Mouse (Mus musculus) heart, embryonic 13.5 days (tissue): ENCODE data around the gene Ccdc88c. TPM values are rescaled to one million over a fixed set of nuclear protein-coding genes. Genes with fewer than 3 reads are reported as not detected.
"Not testable (repeated sequence)": the region's sequence is repeated elsewhere in the genome, so short reads cannot be mapped to it uniquely, and the experiment has no call there.

Experiments
- ATAC-seq: fragments of 200-750 bp; cut with Nextera tagmentation; 2 replicates; pipeline ENCODE4 v1.8.0; 2017; ENCODE audit warnings: moderate TSS enrichment; ENCODE audit not compliant: insufficient number of reproducible peaks, low FRiP score, low TSS enrichment; ENCODE audit errors: extremely low read depth
- H3K27ac ChIP-seq: fragments of 300-500 bp; sonication (generic); replicated peaks from 2 replicates; pipeline ENCODE4 v1.5.1; 2015; ENCODE audit warnings: moderate library complexity, mild to moderate bottlenecking, inconsistent platforms
- H3K27me3 ChIP-seq: fragments of 300-500 bp; sonication (generic); replicated peaks from 2 replicates; pipeline ENCODE4 v1.6.1; 2015; ENCODE audit warnings: mild to moderate bottlenecking, inconsistent platforms
- H3K36me3 ChIP-seq: fragments of 300-500 bp; sonication (generic); 2 replicates; pipeline ENCODE4 v1.6.1; 2015; ENCODE audit warnings: mild to moderate bottlenecking, inconsistent platforms
- H3K4me1 ChIP-seq: fragments of 300-500 bp; sonication (generic); 2 replicates; pipeline ENCODE4 v1.6.1; 2015; ENCODE audit warnings: inconsistent platforms
- H3K4me2 ChIP-seq: fragments of 300-500 bp; sonication (generic); 2 replicates; pipeline ENCODE4 v1.6.1; 2015; ENCODE audit warnings: inconsistent platforms, mild to moderate bottlenecking, moderate library complexity
- H3K4me3 ChIP-seq: fragments of 300-500 bp; sonication (generic); 2 replicates; pipeline ENCODE4 v1.5.1; 2015; ENCODE audit warnings: moderate library complexity, mild to moderate bottlenecking, inconsistent platforms
- H3K9ac ChIP-seq: fragments of 300-500 bp; sonication (generic); 2 replicates; pipeline ENCODE4 v1.6.1; 2015; ENCODE audit warnings: inconsistent platforms, mild to moderate bottlenecking, moderate library complexity
- H3K9me3 ChIP-seq: fragments of 300-500 bp; sonication (generic); 2 replicates; pipeline ENCODE4 v1.6.1; 2016; ENCODE audit warnings: inconsistent platforms
- WGBS: fragments of 180-500 bp; shearing (Covaris S2); methylation state at CpG from one replicate; pipeline ENCODE4 v1.1.7; 2015; ENCODE audit warnings: mixed read lengths; 5-methylcytosine and 5-hydroxymethylcytosine counted together
- polyA plus RNA-seq: library from polyadenylated mRNA; unstranded; fragments of >200 nt; fragmentation: Nextera tagmentation; extraction: Ambion mirVana; gene quantifications from 2 replicates; pipeline ENCODE4 v1.2.1, GENCODE M21; 2015

Ccdc88c gene
- polyA plus RNA-seq, 1 experiment from 2014 or later, result 1.8 TPM

DNA sequence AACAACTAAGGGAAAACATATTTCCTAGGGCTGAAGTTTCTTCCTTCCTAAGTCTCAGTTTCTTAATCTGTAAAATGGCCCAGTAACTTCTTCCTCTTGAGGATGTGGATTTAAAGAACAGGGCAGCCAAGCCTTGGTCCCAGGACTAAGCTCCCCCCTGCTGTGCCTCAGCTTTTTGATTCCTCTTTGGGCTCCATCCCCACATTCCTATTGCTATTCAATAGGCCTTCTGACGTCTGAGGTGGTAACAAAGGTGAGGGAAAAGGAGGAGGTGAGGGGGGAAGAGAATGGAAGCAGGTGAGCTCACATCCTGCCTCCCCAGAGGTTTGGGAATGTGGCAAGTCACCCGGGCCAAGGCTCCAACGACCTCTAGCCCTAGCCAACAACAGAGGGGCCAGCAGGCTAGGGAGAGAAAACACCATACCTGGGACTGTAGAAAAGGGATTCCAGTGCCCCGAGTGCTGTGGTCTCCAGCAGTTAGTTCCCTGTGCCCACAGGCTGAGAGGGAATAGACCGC is 12.4 kb downstream of the Ccdc88c start:
- Histone ChIP-seq H3K9me3 (no peaks in the 10 kb centered on the region), H3K4me2 (no peak overlapping the region), H3K27me3 (peaks cover 66% of the 10 kb centered on the region), H3K27ac (0 out of 2 replicates have a peak overlapping the region, but pooled peaks have one; percentile 12), H3K4me3 (no peak overlapping the region), H3K36me3 (no peaks in the 10 kb centered on the region), H3K9ac (no peak overlapping the region), H3K4me1 (peaks cover 35% of the 10 kb centered on the region)
- WGBS, result 47% methylated on average over 5 of the region's 5 CpGs
- no peak for ATAC-seq

DNA sequence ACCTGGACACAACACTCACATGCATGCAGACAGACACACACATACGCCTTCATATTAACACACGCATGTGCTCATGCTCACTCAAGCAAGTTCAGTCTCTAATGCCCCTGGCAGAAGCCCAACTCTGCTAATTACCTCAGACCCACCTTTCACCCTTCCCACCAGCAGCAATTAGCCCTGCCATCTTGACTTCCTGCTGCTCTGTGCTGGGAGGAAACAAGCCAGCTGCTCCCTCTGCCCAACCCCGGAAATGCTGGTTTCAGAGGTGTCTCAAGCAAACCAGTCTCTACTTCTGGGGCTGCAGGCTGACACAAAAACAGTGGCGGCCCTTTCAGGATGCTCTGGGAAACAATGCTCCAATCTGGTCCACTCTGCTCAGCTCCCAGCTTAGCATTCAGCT is 12.9 kb downstream of the Ccdc88c start:
- Histone ChIP-seq H3K27ac (0 out of 2 replicates have a peak overlapping the region, but pooled peaks have one; percentile 12), H3K4me1 (peaks cover 35% of the 10 kb centered on the region)

DNA sequence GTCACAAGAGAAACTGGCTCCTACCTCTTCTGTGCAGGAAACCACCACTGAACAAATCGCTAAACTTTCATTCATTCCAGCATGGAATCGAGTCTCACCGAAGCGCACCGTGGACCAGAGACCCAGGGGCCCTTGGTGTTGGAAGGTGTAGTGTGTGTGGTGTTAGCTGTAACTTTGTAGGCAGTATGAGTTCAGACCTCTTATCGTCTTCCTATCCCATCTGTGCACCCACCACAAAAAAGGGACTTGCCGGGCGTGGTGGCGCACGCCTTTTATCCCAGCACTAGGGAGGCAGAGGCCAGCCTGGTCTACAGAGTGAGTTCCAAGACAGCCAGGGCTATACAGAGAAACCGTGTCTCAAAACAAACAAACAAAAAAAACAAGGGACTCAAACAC is 13.7 kb downstream of the Ccdc88c start:
- ATAC-seq, result no peak
- peaks cover 79% of the 10 kb centered on the region for H3K27me3 ChIP-seq
- WGBS, result 74% methylated on average over 11 of the region's 11 CpGs

More for the DNA sequence above, 12.9 kb downstream of the Ccdc88c start:
- no peak overlapping the region for H3K4me2 ChIP-seq
- peaks cover 71% of the 10 kb centered on the region for H3K27me3 ChIP-seq
- no peak overlapping the region for H3K4me3 ChIP-seq
- H3K9me3 ChIP-seq, result no peaks in the 10 kb centered on the region
- no peaks in the 10 kb centered on the region for H3K36me3 ChIP-seq
- WGBS, result 61% methylated on average over 4 of the region's 4 CpGs
- no peak for ATAC-seq
- H3K9ac ChIP-seq, result no peak overlapping the region

DNA sequence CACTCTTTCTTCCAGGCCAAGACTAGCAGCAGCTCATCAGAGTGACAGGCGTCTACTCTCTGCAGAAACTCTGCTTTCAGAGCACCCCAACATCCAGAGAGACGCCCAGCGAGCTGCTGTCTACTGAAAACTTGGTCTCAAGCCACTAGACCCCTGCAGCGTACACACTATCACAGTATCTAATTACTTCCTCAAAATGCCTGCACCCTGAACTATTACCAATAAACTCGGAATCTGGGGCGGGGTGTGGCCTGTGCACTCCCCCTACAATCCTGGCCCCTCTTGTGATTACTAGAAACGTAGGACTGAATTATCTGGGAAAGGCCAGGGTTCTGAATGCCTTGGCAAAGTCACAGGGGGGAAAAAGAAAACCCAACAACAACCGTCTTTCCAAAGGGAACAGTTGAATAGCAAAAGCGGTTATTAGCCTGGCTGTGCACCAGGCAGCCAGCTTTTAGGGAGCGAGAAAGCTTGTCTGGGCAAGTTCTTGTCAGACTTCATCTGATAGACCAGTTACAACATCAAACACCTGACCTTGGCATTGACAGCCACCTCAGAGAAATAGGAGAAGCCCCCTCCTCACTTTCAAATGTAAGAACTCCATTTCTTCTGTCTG is 14.2 kb downstream of the Ccdc88c start:
- 68% methylated on average over 10 of the region's 10 CpGs for WGBS
- Histone ChIP-seq H3K27ac (no peak overlapping the region), H3K4me2 (no peak overlapping the region), H3K9me3 (no peaks in the 10 kb centered on the region), H3K9ac (no peak overlapping the region), H3K36me3 (no peaks in the 10 kb centered on the region), H3K4me3 (no peak overlapping the region), H3K4me1 (peaks cover 44% of the 10 kb centered on the region), H3K27me3 (peaks cover 79% of the 10 kb centered on the region)
- no peak for ATAC-seq

More for the DNA sequence above, 13.7 kb downstream of the Ccdc88c start:
- H3K27ac ChIP-seq, result no peak overlapping the region
- no peak overlapping the region for H3K4me3 ChIP-seq
- H3K9me3 ChIP-seq, result no peaks in the 10 kb centered on the region
- no peak overlapping the region for H3K4me2 ChIP-seq
- peaks cover 40% of the 10 kb centered on the region for H3K4me1 ChIP-seq
- no peaks in the 10 kb centered on the region for H3K36me3 ChIP-seq
- no peak overlapping the region for H3K9ac ChIP-seq

DNA sequence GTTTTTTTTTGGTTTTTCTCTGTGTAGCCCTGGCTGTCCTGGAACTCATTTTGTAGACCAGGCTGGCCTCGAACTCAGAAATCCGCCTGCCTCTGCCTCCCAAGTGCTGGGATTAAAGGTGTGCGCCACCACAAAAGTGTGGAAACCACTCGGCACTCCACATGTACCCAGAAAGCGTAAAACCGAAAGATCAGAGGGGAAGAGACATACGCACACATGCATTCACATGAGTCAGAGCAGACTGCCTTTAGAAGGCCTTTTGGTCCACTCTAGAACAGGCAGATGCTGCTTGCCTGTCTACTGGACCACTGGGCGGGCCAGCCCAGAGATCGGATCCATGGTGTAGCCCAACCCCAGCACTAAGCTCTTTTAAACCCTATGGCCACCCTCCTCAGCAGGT is 15.2 kb downstream of the Ccdc88c start:
- H3K4me3 ChIP-seq, ATAC-seq, H3K36me3 ChIP-seq, H3K9ac ChIP-seq, H3K9me3 ChIP-seq, H3K27ac ChIP-seq, H3K4me2 ChIP-seq: not testable (repeated sequence)
- 90% methylated on average over 9 of the region's 9 CpGs for WGBS
- Histone ChIP-seq H3K27me3 (peaks cover 79% of the 10 kb centered on the region), H3K4me1 (peaks cover 46% of the 10 kb centered on the region)

DNA sequence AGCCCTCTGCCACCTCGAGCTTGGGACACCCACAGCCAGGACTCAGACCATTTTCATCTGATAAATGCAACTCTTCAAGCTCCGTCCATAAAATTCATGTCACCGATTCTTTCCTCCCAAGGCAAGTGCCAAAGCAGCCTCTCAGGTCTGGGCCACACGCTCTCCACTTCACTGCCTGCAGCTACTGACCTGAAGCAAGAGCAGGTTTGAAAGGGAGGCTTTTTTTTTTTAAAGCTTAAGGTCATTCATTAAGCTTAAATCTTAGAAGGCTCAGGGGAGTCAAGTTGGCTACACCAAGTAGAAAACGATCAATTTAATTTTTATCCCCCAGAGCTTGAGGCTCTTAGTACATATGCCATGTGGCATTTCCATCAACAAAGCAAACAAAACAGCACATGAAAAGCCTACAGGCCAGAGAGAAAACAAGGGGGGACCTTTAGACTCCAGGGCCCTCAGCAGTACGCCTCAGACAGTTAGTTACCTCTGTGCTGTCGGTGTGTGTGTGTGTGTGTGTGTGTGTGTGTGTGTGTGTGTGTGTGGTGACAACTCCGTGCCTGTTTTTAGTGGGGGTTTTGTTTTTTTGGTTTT is 15.7 kb downstream of the Ccdc88c start:
- Histone ChIP-seq H3K27me3 (peaks cover 79% of the 10 kb centered on the region), H3K9me3 (no peaks in the 10 kb centered on the region), H3K4me2 (no peak overlapping the region), H3K4me1 (peaks cover 46% of the 10 kb centered on the region), H3K4me3 (no peak overlapping the region), H3K36me3 (no peaks in the 10 kb centered on the region), H3K9ac (no peak overlapping the region), H3K27ac (no peak overlapping the region)
- ATAC-seq, result no peak
- WGBS, result 76% methylated on average over 8 of the region's 8 CpGs

DNA sequence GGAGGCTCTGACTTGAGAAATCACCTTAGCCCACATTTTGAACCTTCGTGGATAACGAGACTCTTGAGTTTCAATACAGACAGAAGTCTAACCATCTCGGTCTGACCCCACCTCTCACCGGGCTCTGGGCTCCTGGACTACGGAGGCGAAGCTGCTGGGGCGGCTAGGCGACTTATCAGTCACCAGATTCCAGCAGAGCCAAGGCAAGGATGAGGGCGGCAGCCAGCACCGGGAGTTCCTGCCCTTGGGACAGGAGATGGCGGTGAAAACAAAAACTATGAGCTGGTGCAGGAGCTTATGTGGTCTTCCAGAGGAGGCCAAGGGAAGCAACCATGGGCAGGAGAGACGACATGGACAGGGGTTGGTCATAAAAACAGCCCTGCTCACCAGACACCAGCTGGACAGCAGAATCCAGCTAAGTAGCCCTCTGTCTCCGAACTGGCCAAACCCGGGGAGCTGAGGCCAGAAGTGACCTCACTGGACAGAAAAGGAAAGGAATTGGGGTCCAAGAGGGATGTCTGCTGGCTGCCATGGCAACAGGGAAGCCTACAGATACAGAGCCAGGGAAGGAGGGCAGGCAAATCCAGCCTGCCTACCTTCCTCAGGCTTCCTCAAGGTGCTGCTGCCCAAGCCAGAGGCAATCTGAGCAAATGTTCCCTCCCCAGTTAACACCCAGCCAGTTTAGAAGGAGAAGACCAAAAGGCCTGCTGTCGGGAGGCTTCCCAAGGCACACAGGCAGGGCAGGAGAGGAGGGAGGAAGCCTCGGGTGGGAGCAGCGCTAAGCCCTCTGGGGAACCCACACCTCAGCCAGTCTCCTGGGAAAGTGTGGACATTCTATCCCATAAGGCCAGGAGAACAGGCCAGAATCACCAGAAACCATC is 16.4 kb downstream of the Ccdc88c start:
- Histone ChIP-seq H3K9me3 (no peaks in the 10 kb centered on the region), H3K4me2 (peak overlapping the region; percentile 48), H3K36me3 (no peaks in the 10 kb centered on the region), H3K27ac (no peak overlapping the region), H3K9ac (peak overlapping the region; percentile 30), H3K4me1 (peaks cover 46% of the 10 kb centered on the region), H3K27me3 (peaks cover 72% of the 10 kb centered on the region), H3K4me3 (peak overlapping the region; percentile 17)
- no peak for ATAC-seq
- WGBS, result 16% methylated on average over 17 of the region's 17 CpGs

DNA sequence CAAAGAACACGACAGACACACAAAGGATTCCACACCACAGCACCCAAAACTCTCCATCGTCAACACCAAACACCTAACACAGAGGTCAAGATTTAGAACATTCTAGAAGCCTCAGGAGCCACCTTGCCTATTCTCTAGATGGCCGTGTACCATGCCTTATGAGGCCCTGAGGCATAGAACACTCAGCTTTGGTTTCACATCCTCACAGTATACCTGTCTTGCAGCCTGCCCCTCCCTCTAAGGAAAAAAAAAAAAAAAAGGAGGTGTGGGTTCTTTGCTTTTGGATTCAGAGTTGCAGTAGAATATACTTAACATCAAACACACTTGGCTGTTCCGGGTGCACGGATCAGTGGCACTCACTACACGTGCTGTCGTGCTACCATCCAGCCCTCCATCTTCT is 17.8 kb downstream of the Ccdc88c start:
- H3K27ac ChIP-seq, result no peak overlapping the region
- H3K4me2 ChIP-seq, result no peak overlapping the region
- peaks cover 47% of the 10 kb centered on the region for H3K4me1 ChIP-seq
- H3K9ac ChIP-seq, result no peak overlapping the region
- no peak for ATAC-seq
- no peak overlapping the region for H3K4me3 ChIP-seq
- no peaks in the 10 kb centered on the region for H3K9me3 ChIP-seq
- peaks cover 67% of the 10 kb centered on the region for H3K27me3 ChIP-seq
- no peaks in the 10 kb centered on the region for H3K36me3 ChIP-seq
- WGBS, result 87% methylated on average over 7 of the region's 7 CpGs

DNA sequence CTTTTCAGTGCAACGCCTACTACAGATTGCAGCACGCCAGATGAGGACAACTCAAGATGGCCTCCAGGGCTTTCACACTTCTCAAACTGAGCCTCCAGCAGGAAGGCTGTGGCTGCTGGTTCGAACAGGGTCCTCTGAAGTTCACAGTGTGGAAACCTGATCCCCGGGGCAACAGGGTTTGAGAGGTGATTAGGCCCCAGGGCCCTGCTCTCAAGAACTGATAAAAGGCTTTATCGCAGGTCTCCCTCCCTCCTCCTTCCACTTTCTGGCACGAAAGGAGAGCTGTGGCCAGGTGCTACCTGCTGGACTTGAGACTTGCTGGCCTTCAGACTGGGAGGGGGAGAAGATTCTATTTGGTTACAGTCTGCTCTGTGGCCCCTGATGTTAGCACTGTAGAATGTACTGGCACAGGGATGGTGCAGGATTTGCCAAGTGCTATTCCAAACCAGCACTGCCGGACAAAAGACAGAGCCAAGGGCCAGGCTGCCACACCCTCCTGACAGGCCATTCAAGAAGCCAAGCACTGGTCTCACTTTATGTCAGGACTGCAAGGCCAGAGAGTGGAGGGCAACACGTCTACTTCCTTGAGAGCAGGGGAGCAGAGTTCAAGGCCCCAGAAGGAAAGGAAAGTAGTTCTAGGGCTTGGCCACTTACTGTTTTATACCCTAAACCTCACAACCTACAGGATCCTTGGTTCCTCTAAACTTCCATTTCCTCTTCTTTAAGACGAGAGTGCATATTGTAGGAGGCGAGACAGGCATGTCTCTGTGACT is 18.5 kb downstream of the Ccdc88c start:
- ATAC-seq, result no peak
- H3K9me3 ChIP-seq, result no peaks in the 10 kb centered on the region
- peaks cover 62% of the 10 kb centered on the region for H3K27me3 ChIP-seq
- no peaks in the 10 kb centered on the region for H3K36me3 ChIP-seq
- peaks cover 45% of the 10 kb centered on the region for H3K4me1 ChIP-seq
- no peak overlapping the region for H3K9ac ChIP-seq
- H3K4me3 ChIP-seq, result no peak overlapping the region
- WGBS, result 45% methylated on average over 10 of the region's 10 CpGs
- no peak overlapping the region for H3K4me2 ChIP-seq
- no peak overlapping the region for H3K27ac ChIP-seq

DNA sequence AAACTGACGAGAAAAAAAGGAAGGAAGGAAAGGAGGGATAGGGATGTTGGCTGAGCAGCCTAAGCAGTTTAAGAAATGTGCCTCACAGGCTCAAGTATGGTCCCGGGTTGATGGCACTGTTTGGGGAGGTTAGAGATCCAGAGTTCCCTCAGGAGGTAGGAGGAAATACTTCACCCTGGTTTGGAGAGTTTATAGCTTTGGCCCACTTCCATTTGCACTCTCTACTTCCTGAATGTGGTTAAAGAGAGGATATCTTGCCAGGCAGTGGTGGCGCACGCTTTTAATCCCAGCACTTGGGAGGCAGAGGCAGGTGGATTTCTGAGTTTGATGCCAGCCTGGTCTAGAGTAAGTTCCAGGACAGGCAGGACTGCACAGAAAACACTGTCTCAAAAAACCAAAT is 19.6 kb downstream of the Ccdc88c start:
- no peaks in the 10 kb centered on the region for H3K9me3 ChIP-seq
- H3K27ac ChIP-seq, result no peak overlapping the region
- no peak overlapping the region for H3K4me3 ChIP-seq
- no peak overlapping the region for H3K4me2 ChIP-seq
- peaks cover 41% of the 10 kb centered on the region for H3K4me1 ChIP-seq
- H3K36me3 ChIP-seq, result no peaks in the 10 kb centered on the region
- H3K27me3 ChIP-seq, result peaks cover 58% of the 10 kb centered on the region
- no peak overlapping the region for H3K9ac ChIP-seq
- ATAC-seq, result no peak
- WGBS, result 79% methylated on average over 4 of the region's 4 CpGs
